Mouse (Mus musculus) liver, postnatal 0 days (tissue): ENCODE results near the gene Prl7b1. TPM values are rescaled to one million over a fixed set of nuclear protein-coding genes. Genes with fewer than 3 reads are reported as not detected.

Experiments used
- ATAC-seq: fragments of 200-750 bp; cut with Nextera tagmentation; 2 replicates; pipeline ENCODE4 v1.8.0; 2017; ENCODE audit warnings: mild to moderate bottlenecking, moderate library complexity
- DNase-seq: peaks from one replicate; pipeline ENCODE4 v3.0.0-alpha.2; 2016
- H3K27ac ChIP-seq: fragments of 300-500 bp; sonication (generic); 2 replicates; pipeline ENCODE4 v1.5.1; 2014; ENCODE audit warnings: antibody characterized with exemption, moderate library complexity, mild to moderate bottlenecking, low read depth
- H3K27me3 ChIP-seq: fragments of 300-500 bp; sonication (generic); 2 replicates; pipeline ENCODE4 v1.6.1; 2014; ENCODE audit warnings: low read length, control low read depth, mixed read lengths; ENCODE audit not compliant: insufficient read depth
- H3K36me3 ChIP-seq: fragments of 300-500 bp; sonication (generic); replicated peaks from 2 replicates; pipeline ENCODE4 v1.6.1; 2014; ENCODE audit warnings: mild to moderate bottlenecking, control low read depth, low read length, moderate library complexity, mixed read lengths; ENCODE audit not compliant: insufficient read depth
- H3K4me1 ChIP-seq: fragments of 300-500 bp; sonication (generic); 2 replicates; pipeline ENCODE4 v1.6.1; 2014; ENCODE audit warnings: antibody characterized with exemption, mild to moderate bottlenecking, control low read depth; ENCODE audit not compliant: insufficient read depth
- H3K4me2 ChIP-seq: fragments of 300-500 bp; sonication (generic); 2 replicates; pipeline ENCODE4 v1.6.1; 2014; ENCODE audit warnings: low read depth, mild to moderate bottlenecking, low read length, moderate library complexity, mixed read lengths
- H3K4me3 ChIP-seq: fragments of 300-500 bp; sonication (generic); 2 replicates; pipeline ENCODE4 v1.5.1; 2014; ENCODE audit warnings: low read depth, low read length
- H3K9ac ChIP-seq: fragments of 300-500 bp; sonication (generic); replicated peaks from 2 replicates; pipeline ENCODE4 v1.6.1; 2014; ENCODE audit warnings: mild to moderate bottlenecking, moderate library complexity
- H3K9me3 ChIP-seq: fragments of 300-500 bp; sonication (generic); 2 replicates; pipeline ENCODE4 v1.6.1; 2016; ENCODE audit warnings: mild to moderate bottlenecking, control low read depth, low read length, mixed read lengths
- CTCF ChIP-seq: sonication (generic); IDR thresholded peaks from 2 replicates; pipeline ENCODE4 v1.5.1; 2016; ENCODE audit warnings: antibody characterized with exemption, low read depth
- EP300 ChIP-seq: IDR thresholded peaks from 2 replicates; pipeline ENCODE4 v1.6.1; 2016; ENCODE audit warnings: antibody characterized with exemption, low read depth, mild to moderate bottlenecking
- WGBS: fragments of 180-500 bp; shearing (Covaris S2); extraction: QIAGEN DNeasy Blood & Tissue Kit; methylation state at CpG from one replicate; pipeline ENCODE4 v1.1.7; 2014; ENCODE audit not compliant: insufficient replicate concordance; 5-methylcytosine and 5-hydroxymethylcytosine counted together
- polyA plus RNA-seq: library from polyadenylated mRNA; unstranded; fragments of >200 nt; fragmentation: Nextera tagmentation; extraction: Ambion mirVana; gene quantifications from 2 replicates; pipeline ENCODE4 v1.2.1, GENCODE M21; 2015

Prl7b1 gene
- polyA plus RNA-seq = not detected in 2 replicates

DNA sequence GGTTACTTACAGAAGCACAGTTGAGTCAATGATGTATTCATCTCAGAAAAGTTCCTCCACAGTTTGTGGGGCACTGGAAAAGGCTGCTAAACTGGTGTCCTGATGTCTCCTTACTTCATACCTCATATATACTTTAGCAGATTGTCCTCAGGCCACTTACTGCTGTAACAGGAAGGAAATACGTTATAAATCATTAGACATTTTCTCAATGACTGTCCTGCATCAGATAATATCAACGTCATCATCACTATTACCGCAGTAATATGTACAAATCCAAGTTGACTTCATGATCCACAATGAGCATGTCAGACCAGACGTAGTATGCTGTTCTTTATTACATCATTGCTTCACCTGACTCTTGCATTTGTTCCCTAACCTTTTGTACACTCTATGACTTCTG lies at the start of gene Prl7b1:
TSS of gene Prl7b1 (minus strand) at position 101 of the 400 bp plus-strand sequence.
- Histone ChIP-seq H3K4me3 (no peak within 1 kb of the TSS), H3K27ac (no peak within 1 kb of the TSS), H3K9me3 (no peaks in the 10 kb centered on the region), H3K36me3 (no peaks in the 10 kb centered on the region), H3K4me1 (no peaks in the 10 kb centered on the region), H3K4me2 (no peak within 1 kb of the TSS), H3K9ac (no peak within 1 kb of the TSS), H3K27me3 (no peaks in the 10 kb centered on the region)
- TF ChIP-seq EP300 (no peak), CTCF (no peak)
- WGBS = 50% methylated on average over 4 of the region's 4 CpGs
- ATAC-seq (no peak), DNase-seq (no peak)

DNA sequence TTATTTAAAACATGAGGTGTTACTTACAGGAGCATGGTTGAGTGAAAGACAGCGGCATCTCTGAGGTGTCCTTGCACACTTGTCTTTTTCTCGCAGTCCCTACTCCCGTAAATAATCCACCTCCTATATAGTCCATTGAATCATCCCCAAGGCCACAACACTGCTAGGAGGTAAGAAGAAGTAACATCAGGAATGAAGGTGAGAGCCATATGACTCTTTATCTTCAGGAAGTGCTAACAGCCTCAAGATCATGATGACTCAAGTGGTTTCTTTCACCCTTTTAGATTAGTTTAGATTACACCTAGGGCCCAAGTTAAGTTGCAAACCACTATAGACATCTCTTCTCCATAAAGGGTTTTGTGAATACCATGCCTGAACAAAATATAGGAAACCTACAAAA lies 32.0 kb upstream of the Prl7b1 start, which contains the start of gene Prl7a1:
TSS of gene Prl7a1 (minus strand) at position 101 of the 400 bp plus-strand sequence.
- TF ChIP-seq EP300 = no peak
- no peak for TF ChIP-seq CTCF
- H3K4me3 ChIP-seq = no peak within 1 kb of the TSS
- DNase-seq (no peak), ATAC-seq (no peak)
- no peaks in the 10 kb centered on the region for H3K4me1 ChIP-seq
- H3K36me3 ChIP-seq = no peaks in the 10 kb centered on the region
- H3K9me3 ChIP-seq = no peaks in the 10 kb centered on the region
- H3K9ac ChIP-seq = no peak within 1 kb of the TSS
- H3K27ac ChIP-seq = no peak within 1 kb of the TSS
- H3K4me2 ChIP-seq = no peak within 1 kb of the TSS
- H3K27me3 ChIP-seq = no peaks in the 10 kb centered on the region
- WGBS = 89% methylated on average over 3 of the region's 3 CpGs

GRCm38 (mm10) chr13:27582071-27582470 lies 28.3 kb downstream of the Prl7b1 start, which contains the start of gene Prl8a1:
Prl8a1 (minus strand) TSS chr13:27582171.
- H3K4me2 ChIP-seq = no peak within 1 kb of the TSS
- H3K4me3 ChIP-seq = no peak within 1 kb of the TSS
- ATAC-seq (no peak), DNase-seq (no peak)
- H3K36me3 ChIP-seq = no peaks in the 10 kb centered on the region
- no peak for TF ChIP-seq EP300
- TF ChIP-seq CTCF = no peak
- no peak within 1 kb of the TSS for H3K9ac ChIP-seq
- WGBS = 66% methylated on average over 2 of the region's 2 CpGs
- H3K27ac ChIP-seq = no peak within 1 kb of the TSS
- H3K9me3 ChIP-seq = no peaks in the 10 kb centered on the region
- no peaks in the 10 kb centered on the region for H3K4me1 ChIP-seq
- H3K27me3 ChIP-seq = no peaks in the 10 kb centered on the region

DNA sequence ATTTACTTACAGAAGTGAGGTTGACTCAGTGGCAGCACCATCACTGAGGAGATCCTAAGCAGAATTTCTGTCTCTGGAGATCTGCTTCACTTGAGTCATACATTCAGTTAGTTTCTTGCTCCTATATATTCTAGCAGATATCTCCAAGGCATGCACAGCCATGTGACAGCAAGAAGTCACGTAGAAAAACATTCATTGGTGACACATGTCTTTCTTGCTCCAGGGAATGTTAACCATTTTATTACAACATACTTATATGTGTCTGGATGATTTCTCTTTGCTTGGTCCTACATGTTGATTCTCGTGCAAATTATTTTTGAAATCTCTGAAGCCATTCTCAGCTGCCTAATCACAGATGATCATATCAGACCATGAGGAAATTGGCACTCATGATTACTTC lies 45.9 kb downstream of the Prl7b1 start, which contains the start of gene Prl8a9:
TSS of gene Prl8a9 (minus strand) at position 101 of the 400 bp plus-strand sequence.
- WGBS = 69% methylated on average over 2 of the region's 2 CpGs
- H3K4me2 ChIP-seq = no peak within 1 kb of the TSS
- no peak for TF ChIP-seq CTCF
- no peak for TF ChIP-seq EP300

DNA sequence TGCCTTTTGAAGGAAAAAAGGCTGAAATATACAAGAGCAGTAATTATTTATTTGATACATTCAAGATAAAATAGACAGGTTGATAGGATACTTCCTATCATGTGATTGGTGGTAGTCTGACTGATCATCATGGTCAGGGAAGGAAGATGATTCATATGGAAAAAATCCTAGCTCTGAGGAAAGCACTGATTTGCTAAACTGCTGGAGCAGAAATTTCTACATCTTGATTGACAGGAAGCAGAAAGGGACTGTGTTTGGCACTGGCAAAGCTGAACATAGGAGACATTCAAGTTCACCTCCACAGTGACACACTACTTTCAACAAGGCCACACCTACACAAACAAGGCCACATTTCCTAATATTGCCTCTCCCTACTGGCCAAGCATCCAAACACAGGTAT lies 57.0 kb downstream of the Prl7b1 start:
- H3K36me3 ChIP-seq = no peaks in the 10 kb centered on the region
- TF ChIP-seq EP300 = no peak
- TF ChIP-seq CTCF = no peak

More for the DNA sequence above, 45.9 kb downstream of the Prl7b1 start, which contains the start of gene Prl8a9:
- Histone ChIP-seq H3K27ac (no peak within 1 kb of the TSS), H3K27me3 (no peaks in the 10 kb centered on the region), H3K9ac (no peak within 1 kb of the TSS), H3K4me1 (no peaks in the 10 kb centered on the region), H3K4me3 (no peak within 1 kb of the TSS), H3K36me3 (no peaks in the 10 kb centered on the region), H3K9me3 (no peaks in the 10 kb centered on the region)
- DNase-seq = no peak
- no peak for ATAC-seq

More for the DNA sequence above, 57.0 kb downstream of the Prl7b1 start:
- ATAC-seq = no peak
- Histone ChIP-seq H3K27me3 (no peaks in the 10 kb centered on the region), H3K4me2 (no peak overlapping the region), H3K9ac (no peak overlapping the region), H3K9me3 (no peaks in the 10 kb centered on the region), H3K27ac (no peak overlapping the region), H3K4me1 (no peaks in the 10 kb centered on the region), H3K4me3 (no peak overlapping the region)
- DNase-seq = no peak

Other genes starting within 250 kb of the Prl7b1 start
- gene Prl2b1, start 219.7 kb downstream of the Prl7b1 start, polyA plus RNA-seq = not detected in 2 replicates
- gene Prl8a6, start 171.9 kb downstream of the Prl7b1 start, polyA plus RNA-seq = not detected in 2 replicates
- not detected in 2 replicates for gene Prl8a8, start 97.4 kb downstream of the Prl7b1 start, polyA plus RNA-seq
- not detected in 2 replicates for gene Prl8a9, start 46.0 kb downstream of the Prl7b1 start, polyA plus RNA-seq
- not detected in 2 replicates for gene Prl8a1, start 28.4 kb downstream of the Prl7b1 start, polyA plus RNA-seq
- not detected in 2 replicates for gene Prl7a1, start 31.9 kb upstream of the Prl7b1 start, polyA plus RNA-seq
- gene Prl7a2, start 57.5 kb upstream of the Prl7b1 start, polyA plus RNA-seq = not detected in 2 replicates
- not detected in 2 replicates for gene Prl7d1, start 106.2 kb upstream of the Prl7b1 start, polyA plus RNA-seq
- not detected in 2 replicates for gene Prl7c1, start 170.2 kb upstream of the Prl7b1 start, polyA plus RNA-seq
- not detected in 2 replicates for gene Prl2a1, start 191.1 kb upstream of the Prl7b1 start, polyA plus RNA-seq
- not detected in 2 replicates for gene Prl2c1, start 238.8 kb upstream of the Prl7b1 start, polyA plus RNA-seq